Mouse (Mus musculus): ENCODE results near the gene Rpn1. TPM values are rescaled to one million over a fixed set of nuclear protein-coding genes. Genes with fewer than 3 reads are reported as not detected.
"Not testable (repeated sequence)": the region's sequence is repeated elsewhere in the genome, so short reads cannot be mapped to it uniquely, and the experiment has no call there.

Gene Rpn1
- polyA plus RNA-seq, 1 experiment from 2014 or later: 177 TPM

DNA sequence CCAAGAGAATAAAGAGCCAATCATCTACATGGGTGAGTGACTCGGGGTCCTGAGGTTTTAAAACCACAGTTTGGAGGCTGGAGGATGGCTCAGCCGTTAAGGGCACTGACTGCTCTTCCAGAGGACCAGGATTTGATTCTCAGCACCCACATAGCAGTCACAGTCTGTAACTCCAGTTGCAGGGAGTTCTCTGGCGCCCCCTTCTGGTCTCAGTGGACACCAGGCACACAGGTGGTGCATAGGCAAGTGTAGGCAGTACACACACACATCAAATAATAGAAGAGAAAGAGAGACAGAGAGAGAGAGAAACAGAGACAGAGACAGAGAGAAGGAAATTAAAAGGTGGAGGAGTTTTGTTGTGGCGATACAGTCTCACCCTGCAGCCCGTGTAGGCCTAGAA, 35.0 kb downstream of the Rpn1 start:
- no peak for DNase-seq (ENCODE audit: low spot score)

- no peak for DNase-seq (ENCODE audit: low spot score)
Observed at GRCm38 (mm10) chr6:88120813-88121212, 36.5 kb downstream of the Rpn1 start.

GRCm38 (mm10) chr6:88121781-88122180, 37.5 kb downstream of the Rpn1 start:
- no peak for DNase-seq (ENCODE audit: low spot score)

GRCm38 (mm10) chr6:88123150-88123857, 39.0 kb downstream of the Rpn1 start:
- no peak for DNase-seq (ENCODE audit: low spot score)

DNA sequence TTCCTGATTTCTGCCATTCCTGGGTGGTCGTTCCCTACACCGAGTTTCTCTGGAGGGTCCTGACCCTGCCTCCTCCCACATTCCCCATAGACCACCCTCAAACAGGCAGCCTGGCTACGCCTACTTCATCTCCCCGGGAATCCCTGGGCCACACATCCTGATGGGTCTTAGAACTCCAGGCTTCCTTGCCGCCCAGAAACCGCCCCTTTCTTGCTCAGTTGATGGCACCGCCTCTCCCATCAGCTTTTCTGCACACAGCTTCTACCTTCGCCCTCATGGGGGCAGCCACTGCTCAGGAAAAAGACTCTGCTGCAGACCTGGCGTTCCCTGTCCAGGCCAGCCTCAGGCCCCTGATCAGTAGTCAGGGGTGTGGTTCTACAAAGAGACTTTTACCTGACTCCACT, 39.6 kb downstream of the Rpn1 start:
- no peak for DNase-seq (ENCODE audit: low spot score)

DNA sequence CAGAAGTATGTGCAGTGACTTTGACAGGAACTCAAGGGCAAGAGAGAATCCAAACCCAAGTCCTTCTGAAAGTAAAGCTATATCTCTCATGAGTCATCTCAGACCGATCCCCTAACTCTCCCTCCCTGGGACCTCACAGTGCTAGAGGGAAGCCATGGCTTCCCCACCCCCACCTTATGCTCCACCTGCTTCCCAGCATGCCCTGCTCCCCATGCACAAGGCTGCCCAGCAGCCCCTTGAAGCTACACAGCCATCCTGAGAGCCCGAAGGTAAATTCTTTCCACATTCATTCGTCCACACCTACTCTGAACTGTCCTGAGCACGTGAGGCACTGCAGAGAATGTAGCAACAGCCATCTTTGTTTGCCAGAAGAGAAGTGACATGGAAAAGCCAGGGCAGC, 40.3 kb downstream of the Rpn1 start:
- no peak for DNase-seq (ENCODE audit: low spot score)

- not testable (repeated sequence) for DNase-seq (ENCODE audit: low spot score)
Observed at GRCm38 (mm10) chr6:88125815-88126214, 41.5 kb downstream of the Rpn1 start.

DNA sequence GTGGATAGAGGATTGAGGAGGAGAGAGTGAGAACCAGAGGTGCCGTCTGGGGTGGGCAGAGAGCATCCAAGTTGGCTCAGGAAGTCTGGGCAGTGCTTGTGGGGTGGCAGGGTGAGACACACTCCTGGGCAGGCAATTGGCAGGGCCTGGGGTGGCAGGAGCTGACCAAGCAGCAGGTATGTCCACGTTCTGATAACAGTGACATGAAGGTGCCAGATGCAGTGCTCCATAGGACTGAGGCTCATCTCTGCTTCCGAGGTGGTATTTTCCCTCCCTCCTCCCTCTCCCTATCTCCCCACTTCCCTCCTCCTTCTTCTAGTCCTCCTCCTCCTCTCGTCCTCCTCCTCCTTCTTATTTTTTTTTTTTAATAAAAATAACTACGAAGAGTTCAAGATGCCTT, 47.2 kb downstream of the Rpn1 start:
- no peak for DNase-seq (ENCODE audit: low spot score)

DNA sequence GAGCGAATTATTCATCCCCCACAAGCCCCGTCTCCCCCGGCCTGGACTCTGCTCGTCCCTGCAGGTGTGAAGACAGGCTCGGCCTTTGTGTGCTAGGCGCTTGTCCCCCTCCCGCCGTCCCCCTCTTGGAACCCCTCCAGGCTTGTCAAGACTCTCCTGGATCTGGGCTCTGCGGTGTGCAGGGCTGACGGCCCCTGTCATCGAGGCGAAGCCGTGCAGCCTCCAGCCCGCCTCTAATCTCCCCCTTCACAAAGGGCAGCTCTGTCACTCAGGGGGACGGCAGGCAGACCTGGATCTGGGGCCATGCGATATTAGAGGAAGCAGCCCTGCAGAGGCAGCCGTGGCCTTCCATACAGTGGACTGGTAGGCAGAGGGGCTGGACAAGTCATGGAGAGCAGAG, 47.8 kb downstream of the Rpn1 start:
- DNase-seq (ENCODE audit: low spot score): no peak

DNA sequence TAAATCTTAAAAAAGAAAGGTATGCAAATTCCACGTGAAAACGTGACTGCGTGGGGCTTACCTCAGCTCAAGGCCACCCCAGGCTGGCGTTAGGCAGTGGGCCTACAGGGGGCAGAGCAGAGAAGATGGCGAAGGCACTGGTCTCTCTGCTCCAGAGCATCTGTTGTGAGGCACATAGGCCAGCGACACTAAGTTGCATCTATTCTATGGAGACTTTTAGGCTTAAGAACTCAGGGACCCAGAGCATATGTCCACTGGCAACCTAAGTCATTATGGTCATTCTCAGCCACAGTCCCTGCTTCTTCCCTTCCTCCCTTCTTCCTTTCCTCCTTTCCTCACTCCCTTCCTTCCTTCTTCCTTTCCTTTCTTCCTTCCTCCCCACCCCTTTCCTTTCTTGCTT, 48.8 kb downstream of the Rpn1 start:
- DNase-seq (ENCODE audit: low spot score): no peak

DNA sequence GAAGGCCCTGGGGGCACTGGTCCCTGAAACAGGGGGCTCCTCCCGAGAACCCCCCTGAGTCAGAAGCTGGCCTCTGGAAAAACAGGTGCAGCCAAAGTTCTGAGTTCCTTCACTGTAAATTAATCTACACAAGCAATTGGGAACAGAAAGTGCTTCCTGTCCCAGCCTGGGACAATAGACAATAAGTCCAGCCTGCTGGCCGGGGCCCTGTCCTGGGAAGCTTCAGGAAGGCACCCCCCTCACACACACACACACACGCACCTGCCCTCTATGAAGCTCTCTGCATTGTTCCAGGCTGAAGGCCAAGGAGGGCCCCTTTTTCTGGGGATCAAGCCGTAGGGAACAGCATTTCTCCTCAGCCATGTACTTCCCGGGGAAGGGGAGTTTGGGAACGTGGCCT, 49.6 kb downstream of the Rpn1 start:
- no peak for DNase-seq (ENCODE audit: low spot score)

GRCm38 (mm10) chr6:88136201-88136631, 51.9 kb downstream of the Rpn1 start:
- no peak for DNase-seq (ENCODE audit: low spot score)

DNA sequence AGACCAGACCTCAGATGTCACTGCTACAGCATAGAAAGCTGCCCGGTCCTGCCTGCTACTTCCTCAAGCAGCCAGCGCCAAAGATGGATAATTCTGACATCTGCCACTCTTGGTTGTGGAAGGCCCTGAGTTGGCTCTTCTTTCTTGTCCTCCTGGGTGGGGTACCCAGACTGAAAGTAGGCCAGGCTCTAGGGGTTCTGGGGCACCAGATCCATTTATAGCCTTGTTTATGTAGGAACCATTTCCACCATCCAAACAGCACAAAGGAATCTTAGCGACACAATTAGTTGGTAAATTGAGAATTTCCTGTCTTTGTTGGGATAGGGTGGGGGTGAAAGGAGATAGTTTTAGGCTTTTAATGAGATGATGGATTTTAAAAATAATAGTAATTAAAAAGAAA, 54.2 kb downstream of the Rpn1 start:
- no peak for DNase-seq (ENCODE audit: low spot score)

DNA sequence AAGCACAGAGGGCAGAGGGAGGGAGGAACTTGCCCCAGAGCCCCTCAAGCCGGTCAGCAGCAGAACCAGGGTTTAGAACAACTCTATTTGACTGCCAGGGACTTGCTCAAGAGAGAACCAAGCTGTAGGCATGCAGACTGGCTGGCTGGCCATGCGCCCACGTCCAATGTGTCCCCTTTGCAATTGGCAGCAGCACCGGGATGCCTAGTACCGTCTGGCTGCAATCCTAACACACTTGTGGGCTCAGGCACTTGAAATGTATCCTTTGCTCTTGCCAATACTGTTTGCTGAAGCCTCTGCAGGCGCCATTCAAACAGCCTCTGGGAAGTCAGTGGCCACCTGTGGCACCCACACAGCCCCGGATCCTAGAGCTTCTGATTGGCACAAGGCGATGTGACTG, 56.0 kb downstream of the Rpn1 start:
- no peak for DNase-seq (ENCODE audit: low spot score)

DNA sequence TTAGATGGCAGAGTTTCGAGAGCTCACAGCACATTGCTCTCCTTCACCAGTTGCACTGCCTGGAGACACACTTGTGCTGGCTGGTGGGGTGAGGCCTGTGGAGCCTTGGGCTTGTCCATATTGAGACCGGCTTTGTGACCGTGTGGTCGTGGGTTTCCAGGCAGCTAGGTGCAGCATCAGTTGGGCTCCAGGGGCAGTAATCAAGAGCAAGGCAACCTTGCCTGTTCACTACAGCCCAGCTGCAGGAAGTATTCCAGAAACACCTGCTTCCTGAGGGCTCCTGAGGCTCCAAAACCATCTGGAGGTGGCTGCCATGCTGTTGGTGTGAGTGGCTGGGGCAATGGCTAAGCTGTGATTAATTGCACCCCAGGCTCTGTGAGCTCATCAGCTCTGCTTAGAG, 61.5 kb downstream of the Rpn1 start:
- DNase-seq (ENCODE audit: low spot score): no peak

- no peak for DNase-seq (ENCODE audit: low spot score)
Observed at GRCm38 (mm10) chr6:88146576-88146975, 62.3 kb downstream of the Rpn1 start.

GRCm38 (mm10) chr6:88147411-88148003, 63.2 kb downstream of the Rpn1 start:
- DNase-seq (ENCODE audit: low spot score): no peak

GRCm38 (mm10) chr6:88151335-88151734, 67.1 kb downstream of the Rpn1 start:
- no peak for DNase-seq (ENCODE audit: low spot score)

DNA sequence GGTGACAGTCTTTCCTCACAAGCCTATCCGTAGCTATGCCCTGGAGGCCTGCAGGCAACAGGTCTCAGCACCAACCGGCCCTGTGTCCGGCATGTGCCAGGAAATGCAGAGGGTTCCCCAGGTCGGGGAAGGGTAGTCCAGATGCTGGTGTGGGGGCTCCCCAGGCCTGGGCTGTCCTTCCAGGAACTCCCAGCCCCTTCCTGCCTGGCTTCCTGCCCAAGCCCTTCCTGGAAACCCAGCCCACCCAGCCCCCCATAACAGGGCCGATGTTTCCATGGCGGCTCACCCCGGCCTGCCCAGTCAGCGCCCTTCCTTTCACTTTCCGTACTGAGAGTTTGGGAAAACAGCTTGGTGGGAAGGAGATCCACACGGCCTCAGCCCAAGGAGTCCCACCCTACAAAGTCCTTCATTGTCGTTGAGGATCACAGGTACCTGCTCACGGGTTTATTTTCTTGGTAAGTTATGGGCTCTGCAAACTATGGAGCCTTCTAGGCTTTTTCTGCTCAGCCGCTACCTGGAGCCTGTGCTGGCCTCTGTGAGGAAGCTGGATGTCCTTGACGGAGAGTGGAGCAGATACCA, 67.9 kb downstream of the Rpn1 start:
- no peak for DNase-seq (ENCODE audit: low spot score)

DNA sequence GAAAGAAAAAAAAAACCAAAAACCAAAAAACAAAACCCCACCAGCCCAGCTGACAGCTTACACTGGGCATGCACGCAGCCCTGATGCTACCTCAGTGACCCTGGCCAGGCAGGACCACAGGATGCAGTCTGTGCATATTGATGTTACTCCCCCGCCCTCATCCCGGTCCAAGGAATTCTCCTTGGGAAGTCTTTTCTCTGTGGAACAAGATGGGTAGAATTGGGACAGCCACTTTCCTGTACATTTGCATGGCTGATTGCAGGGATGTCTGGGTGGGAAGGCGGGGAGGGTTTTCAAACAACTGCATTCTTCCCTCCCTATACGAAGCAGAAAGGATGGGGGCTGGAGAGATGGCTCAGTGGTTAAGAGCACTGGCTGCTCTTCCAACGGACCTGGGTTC, 68.7 kb downstream of the Rpn1 start:
- no peak for DNase-seq (ENCODE audit: low spot score)
